Mouse (Mus musculus): ENCODE data around the gene Wnk2.

Gene Wnk2

DNA sequence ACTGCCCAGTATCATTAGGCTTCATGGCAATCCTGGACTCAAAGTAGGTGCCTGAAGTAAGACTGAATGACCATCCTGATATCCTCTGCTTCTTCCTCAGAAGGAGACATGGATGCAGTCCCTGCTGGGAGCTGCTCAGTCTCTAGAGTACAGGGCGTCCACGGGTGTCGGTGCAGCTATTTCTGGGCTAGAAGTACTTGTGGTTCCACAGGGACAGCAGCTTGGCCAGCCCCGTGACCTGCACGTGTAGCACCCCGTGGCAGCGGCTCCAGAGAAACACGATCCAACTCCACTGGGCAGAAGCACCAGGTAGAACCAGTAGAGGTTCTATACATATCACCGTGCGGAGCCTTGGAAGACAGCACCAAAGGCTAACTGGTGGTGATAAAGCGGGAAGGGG is 13.3 kb downstream of the Wnk2 start:
- DNase-seq = no peak

DNA sequence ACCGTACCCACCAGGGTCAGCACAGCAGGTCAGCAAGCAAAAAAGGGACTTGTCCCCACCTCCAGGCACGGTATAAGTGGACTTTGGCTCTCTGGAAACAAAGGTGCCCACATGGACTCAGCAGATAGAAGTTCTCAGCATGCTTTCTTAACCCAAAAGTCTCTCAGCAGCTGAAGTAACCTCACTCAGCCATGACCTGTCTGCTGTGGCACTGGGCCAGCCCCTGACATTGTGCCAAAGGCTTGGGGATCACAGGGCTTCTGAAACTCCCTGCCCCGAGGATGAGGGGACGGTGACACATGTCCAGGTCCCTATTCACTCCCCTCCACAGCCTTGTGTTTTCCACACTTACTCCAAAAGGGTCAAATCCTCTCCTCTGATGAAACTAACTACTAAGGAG is 14.7 kb downstream of the Wnk2 start:
- no peak for DNase-seq

- DNase-seq = no peak
These were observed 15.7 kb downstream of the Wnk2 start for GRCm38 (mm10) chr13:49131946-49132687.

- DNase-seq = no peak
These were observed 16.4 kb downstream of the Wnk2 start for GRCm38 (mm10) chr13:49131342-49131855.

- DNase-seq = peak; percentile 59
These were observed 18.0 kb downstream of the Wnk2 start for GRCm38 (mm10) chr13:49129845-49130244.

GRCm38 (mm10) chr13:49129154-49129553 is 18.7 kb downstream of the Wnk2 start:
- no peak for DNase-seq

GRCm38 (mm10) chr13:49127844-49128631 is 19.8 kb downstream of the Wnk2 start:
- DNase-seq = no peak

GRCm38 (mm10) chr13:49122106-49122505 is 25.7 kb downstream of the Wnk2 start:
- DNase-seq = no peak

DNA sequence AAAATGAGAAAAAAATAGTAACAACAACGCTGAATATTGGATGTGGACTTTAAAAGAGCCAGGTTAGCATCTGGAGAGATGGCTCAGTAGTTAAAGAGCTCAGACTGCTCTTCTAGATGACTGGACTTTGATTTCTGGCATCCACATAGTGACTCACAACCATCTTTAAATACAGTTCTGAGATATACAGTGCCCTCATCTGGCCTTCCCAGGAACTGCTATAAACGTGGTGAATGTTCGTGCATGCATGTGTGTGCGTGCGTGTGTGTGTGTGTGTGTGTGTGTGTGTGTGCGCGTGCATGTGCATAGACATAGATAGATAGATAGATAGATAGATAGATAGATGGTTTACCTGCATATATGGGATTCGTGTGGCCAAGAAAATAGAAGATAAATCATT is 30.3 kb downstream of the Wnk2 start:
- DNase-seq = no peak

GRCm38 (mm10) chr13:49114921-49115320 is 32.9 kb downstream of the Wnk2 start:
- no peak for DNase-seq

DNA sequence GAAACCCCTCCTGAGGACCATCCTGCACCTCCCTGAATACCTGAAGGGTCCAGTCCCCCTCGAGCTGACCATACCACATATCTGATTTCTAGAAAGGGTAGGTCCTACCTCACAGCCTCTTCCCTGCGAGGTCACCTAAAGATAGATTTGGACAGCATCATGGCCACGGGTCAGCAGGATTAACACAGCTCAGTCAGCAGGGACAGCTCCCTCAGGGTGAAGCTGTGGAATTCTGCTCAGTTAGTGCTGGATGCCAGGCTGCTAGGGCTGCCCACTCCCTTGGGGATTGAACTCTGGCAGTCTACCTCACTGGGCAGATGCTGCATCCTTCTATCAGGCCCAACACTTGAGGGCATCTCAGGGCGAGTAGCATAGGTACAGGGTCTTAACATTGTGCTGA is 33.7 kb downstream of the Wnk2 start:
- no peak for DNase-seq

GRCm38 (mm10) chr13:49113345-49113744 is 34.5 kb downstream of the Wnk2 start:
- no peak for DNase-seq

- no peak for DNase-seq
These were observed 35.2 kb downstream of the Wnk2 start for GRCm38 (mm10) chr13:49112652-49113051.

DNA sequence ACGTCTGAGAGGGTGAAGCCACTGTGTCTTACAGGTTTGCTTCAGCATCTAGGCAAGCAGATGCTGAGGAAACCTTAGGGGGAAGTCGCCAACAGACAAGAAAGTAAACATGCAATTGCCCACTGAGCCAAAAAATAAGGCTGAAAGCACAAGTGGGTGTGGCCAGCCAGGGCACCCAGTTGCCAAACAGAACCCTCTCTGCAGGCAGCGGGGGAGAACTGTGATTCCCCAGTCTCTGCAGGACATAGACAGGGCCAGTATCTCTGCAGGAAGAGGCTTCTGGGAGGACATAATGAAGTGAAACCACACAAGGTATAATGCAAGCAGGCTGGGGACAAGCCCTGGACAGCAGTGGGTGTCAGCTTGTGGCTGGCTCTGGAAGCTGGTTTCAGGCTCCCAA is 38.1 kb downstream of the Wnk2 start:
- no peak for DNase-seq

DNA sequence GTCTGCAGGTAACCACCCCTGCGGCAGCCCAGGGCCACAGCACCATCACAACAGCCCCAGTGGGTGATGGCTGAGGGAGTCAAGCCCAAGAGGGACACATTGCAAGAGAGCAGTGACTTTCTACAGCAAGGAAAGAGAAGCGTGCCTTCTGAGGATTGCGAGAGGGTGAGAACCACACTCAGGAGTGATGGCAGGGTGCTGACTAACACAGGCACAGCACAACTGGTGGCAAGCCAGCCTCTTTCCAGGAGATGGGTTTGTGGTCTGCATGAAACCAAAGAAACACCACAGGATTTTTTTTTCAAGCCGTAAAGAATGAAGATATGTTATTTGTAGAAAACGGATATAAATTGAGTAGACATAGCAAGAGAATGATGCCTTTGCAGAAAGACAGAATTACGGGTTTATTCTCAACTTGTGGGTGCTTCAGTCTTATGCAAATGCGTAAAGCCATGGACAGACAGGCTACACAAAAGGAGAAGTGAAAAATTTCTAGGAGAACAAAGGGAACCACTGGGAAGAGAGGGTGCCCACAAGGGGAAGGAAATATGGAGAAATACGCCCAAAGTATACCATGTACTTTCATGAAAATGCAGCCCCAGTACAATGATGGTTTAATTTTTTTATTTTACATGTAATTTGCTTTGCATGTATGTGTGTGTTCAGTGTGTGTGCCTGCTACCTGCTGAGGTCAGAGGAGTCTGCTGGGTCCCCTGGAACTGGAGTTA is 39.5 kb downstream of the Wnk2 start:
- DNase-seq = no peak

DNA sequence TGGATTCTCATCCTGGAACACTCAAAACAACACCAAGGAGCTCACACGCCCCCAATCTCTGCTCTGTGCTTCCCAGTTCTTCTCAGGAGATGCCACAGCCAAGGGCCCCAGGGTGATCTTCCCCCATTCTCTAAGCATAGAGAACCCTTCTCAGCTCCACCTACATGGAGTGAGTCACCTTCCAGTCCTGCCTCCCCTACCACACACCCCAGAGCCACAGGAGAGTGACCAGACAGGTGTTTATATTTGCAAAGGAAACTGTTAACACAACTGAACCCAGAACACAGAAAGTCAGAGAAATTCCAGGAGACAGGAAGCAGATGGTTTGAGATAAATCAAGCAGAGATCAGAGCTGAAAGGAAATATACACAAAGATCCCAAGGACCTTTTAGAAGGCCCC is 43.9 kb downstream of the Wnk2 start:
- DNase-seq = no peak

DNA sequence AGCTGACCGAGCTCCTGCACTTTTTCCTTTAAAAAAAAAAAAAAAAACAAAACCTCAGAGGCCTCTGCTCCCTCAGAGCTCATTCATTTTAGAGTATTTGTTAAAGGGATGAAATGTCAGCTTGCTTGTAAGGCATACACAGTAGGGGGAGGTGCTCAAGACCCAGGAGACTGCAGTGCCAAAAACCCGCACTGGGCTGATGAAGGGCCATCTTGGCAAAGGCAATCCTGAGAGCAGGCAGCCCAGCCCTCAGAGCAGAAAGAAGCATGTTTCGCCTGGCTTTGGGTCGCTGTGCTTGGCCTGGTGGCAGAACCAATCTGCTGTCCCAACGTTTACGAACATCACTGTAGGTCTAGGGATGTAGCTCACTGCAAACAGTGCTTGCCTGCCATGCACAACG is 44.6 kb downstream of the Wnk2 start:
- no peak for DNase-seq

- no peak for DNase-seq
These were observed 47.4 kb downstream of the Wnk2 start for GRCm38 (mm10) chr13:49100417-49100816.

- no peak for DNase-seq
These were observed 51.0 kb downstream of the Wnk2 start for GRCm38 (mm10) chr13:49096826-49097225.

- peak; percentile 12 for DNase-seq
These were observed 53.1 kb downstream of the Wnk2 start for GRCm38 (mm10) chr13:49094667-49095066.

- DNase-seq = no peak
These were observed 54.3 kb downstream of the Wnk2 start for GRCm38 (mm10) chr13:49093471-49093891.

GRCm38 (mm10) chr13:49092596-49092995 is 55.2 kb downstream of the Wnk2 start:
- DNase-seq = no peak

GRCm38 (mm10) chr13:49090176-49090575 is 57.6 kb downstream of the Wnk2 start:
- no peak for DNase-seq
